In the genomic region with DNA sequence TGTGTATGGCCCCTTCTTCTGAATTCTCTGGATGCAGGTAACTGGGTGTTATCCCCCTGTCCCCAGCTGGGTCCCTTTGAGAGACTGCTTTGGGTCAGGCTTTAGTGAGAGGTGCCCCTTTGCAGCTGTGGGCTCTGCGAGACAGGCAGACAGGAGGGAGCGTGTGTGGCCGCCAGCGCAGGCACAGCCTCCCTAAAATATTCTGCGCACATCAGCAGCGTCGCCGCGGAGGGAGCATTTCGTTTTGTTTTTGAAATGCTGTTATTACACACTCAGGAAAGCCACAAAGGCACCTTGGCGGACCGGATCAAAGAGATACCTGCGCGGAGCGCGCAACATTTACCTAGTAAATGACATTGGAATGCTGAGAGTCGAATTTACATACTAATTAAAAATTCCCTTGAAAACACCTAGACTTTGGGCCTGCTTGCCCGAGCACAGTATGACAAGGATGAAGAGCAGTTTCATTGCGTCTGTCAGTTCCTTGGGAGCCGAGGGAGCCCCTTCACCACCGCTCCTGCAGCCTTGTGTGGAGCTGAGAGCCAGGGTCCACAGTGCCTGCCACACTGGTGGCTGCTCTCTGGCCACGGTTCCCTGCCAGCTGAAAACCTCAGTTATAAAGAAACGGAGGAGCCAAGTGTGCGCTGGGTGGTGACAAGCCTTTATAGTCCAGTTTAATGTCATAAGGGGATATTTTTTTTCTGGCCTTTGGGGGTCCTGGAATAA, we compare ENCODE assay signal across 9 mouse cellular contexts.
DNase-seq lines count a peak whose midpoint lies in the region; ATAC-seq and TF ChIP-seq lines count a peak whose summit lies in the region.
"Had no signal": no experiment of that assay in that cellular context is flagged by ENCODE, and none has a peak within 500 bp of the region (broad histone marks: within the 10 kb centered on the region; RNA-seq: fewer than 3 reads in every experiment).

No protein-coding gene starts in this region.

- peaks cover 36% of the 10 kb centered on the region for H3K27me3 ChIP-seq in heart, embryonic 15.5 days
- H3K27me3 ChIP-seq in E14TG2a.4 (ENCODE audit: insufficient read depth, low read length): peaks cover 73% of the 10 kb centered on the region
- peaks cover 2% of the 10 kb centered on the region; the same call in 1 of the 2 replicates for H3K27me3 ChIP-seq in forebrain, embryonic 11.5 days (ENCODE audit: control insufficient read depth, insufficient read depth, low read length)
- peaks cover 48% of the 10 kb centered on the region for H3K27me3 ChIP-seq in limb, embryonic 13.5 days
- no peaks in the 10 kb centered on the region for H3K27me3 ChIP-seq in cerebellum, adult 2 months (ENCODE audit: control insufficient read depth, insufficient read depth, low read length)

- no peak for ATAC-seq in heart, embryonic 15.5 days (replicated peaks; ENCODE audit: insufficient number of reproducible peaks, insufficient read depth, low FRiP score, low read depth)
- ATAC-seq in forebrain, embryonic 11.5 days (replicated peaks; ENCODE audit: low FRiP score): no peak
- ATAC-seq in limb, embryonic 13.5 days (ENCODE audit: low FRiP score, low read depth): no peak

- H3K4me2 ChIP-seq in heart, embryonic 15.5 days: peak overlapping the region; percentile 59
- H3K4me2 ChIP-seq in forebrain, embryonic 11.5 days (ENCODE audit: low read depth, low read length, severe bottlenecking): peak overlapping the region; percentile 37
- peak overlapping the region; percentile 50 for H3K4me2 ChIP-seq in limb, embryonic 13.5 days (replicated peaks)

- H3K36me3 ChIP-seq in heart, embryonic 15.5 days: no peaks in the 10 kb centered on the region
- H3K36me3 ChIP-seq in E14TG2a.4 (ENCODE audit: insufficient read depth, low read length): no peaks in the 10 kb centered on the region
- H3K36me3 ChIP-seq in forebrain, embryonic 11.5 days (ENCODE audit: control insufficient read depth, insufficient read depth, low read length): no peaks in the 10 kb centered on the region
- H3K36me3 ChIP-seq in limb, embryonic 13.5 days: no peaks in the 10 kb centered on the region

- no peak for TF ChIP-seq CTCF in E14TG2a.4 (conservative IDR thresholded peaks at IDR 0.05; ENCODE audit: low read length)
- TF ChIP-seq CTCF in cerebellum, adult 2 months (IDR thresholded peaks at IDR 0.05; ENCODE audit: borderline replicate concordance, insufficient read depth, low read depth, low read length): no peak

- no peaks in the 10 kb centered on the region for H3K9me3 ChIP-seq in heart, embryonic 15.5 days (replicated peaks)
- H3K9me3 ChIP-seq in E14TG2a.4 (ENCODE audit: low read length): no peaks in the 10 kb centered on the region
- no peaks in the 10 kb centered on the region for H3K9me3 ChIP-seq in forebrain, embryonic 11.5 days (ENCODE audit: control insufficient read depth, low read length)
- no peaks in the 10 kb centered on the region for H3K9me3 ChIP-seq in limb, embryonic 13.5 days

- H3K27ac ChIP-seq in heart, embryonic 15.5 days: no peak overlapping the region
- H3K27ac ChIP-seq in forebrain, embryonic 11.5 days (ENCODE audit: low read depth, low read length): no peak overlapping the region
- no peak overlapping the region for H3K27ac ChIP-seq in limb, embryonic 13.5 days
- H3K27ac ChIP-seq in cerebellum, adult 2 months (ENCODE audit: insufficient read depth, low read length): no peak overlapping the region

- WGBS in heart, embryonic 15.5 days: 14% methylated on average over 24 of the region's 24 CpGs
- WGBS in forebrain, embryonic 11.5 days: 14% methylated on average over 24 of the region's 24 CpGs
- WGBS in limb, embryonic 13.5 days: 9% methylated on average over 24 of the region's 24 CpGs
- 20% methylated on average over 24 of the region's 24 CpGs for WGBS in cerebellum, adult 2 months

- peak overlapping the region; percentile 36 for H3K4me3 ChIP-seq in heart, embryonic 15.5 days
- peak overlapping the region; percentile 49 for H3K4me3 ChIP-seq in E14TG2a.4 (replicated peaks; ENCODE audit: low read length)
- 0 out of 2 replicates have a peak overlapping the region, but pooled peaks have one; percentile 6 for H3K4me3 ChIP-seq in forebrain, embryonic 11.5 days (ENCODE audit: low read depth, low read length)
- peak overlapping the region; percentile 13 for H3K4me3 ChIP-seq in limb, embryonic 13.5 days
- H3K4me3 ChIP-seq in cerebellum, adult 2 months (replicated peaks; ENCODE audit: insufficient read depth, low read depth, low read length): no peak overlapping the region

- 0 out of 2 replicates have a peak overlapping the region, but pooled peaks have one; percentile 7 for H3K9ac ChIP-seq in heart, embryonic 15.5 days
- peak overlapping the region; percentile 35; the same call in 1 of the 2 replicates for H3K9ac ChIP-seq in forebrain, embryonic 11.5 days (ENCODE audit: low read length)
- 0 out of 2 replicates have a peak overlapping the region, but pooled peaks have one; percentile 5 for H3K9ac ChIP-seq in limb, embryonic 13.5 days

- peaks cover 14% of the 10 kb centered on the region; the same call in 1 of the 2 replicates for H3K4me1 ChIP-seq in heart, embryonic 15.5 days (replicated peaks)
- peaks cover 21% of the 10 kb centered on the region for H3K4me1 ChIP-seq in E14TG2a.4 (replicated peaks; ENCODE audit: low read depth, low read length)
- peaks cover 8% of the 10 kb centered on the region; the same call in 1 of the 2 replicates for H3K4me1 ChIP-seq in forebrain, embryonic 11.5 days (replicated peaks; ENCODE audit: control insufficient read depth, insufficient read depth, low read length)
- H3K4me1 ChIP-seq in limb, embryonic 13.5 days: peaks cover 35% of the 10 kb centered on the region
- no peaks in the 10 kb centered on the region; the same call in 1 of the 2 replicates for H3K4me1 ChIP-seq in cerebellum, adult 2 months (ENCODE audit: control insufficient read depth, insufficient read depth, low read length)

- intact Hi-C loops in gastrocnemius, postnatal 36 days (cut with DNase I): no loop called here

- DNase-seq in heart, adult 18-20 months: no peak
- DNase-seq in forebrain, embryonic 11.5 days (ENCODE audit: low spot score): no peak
- DNase-seq in gastrocnemius, postnatal 36 days: no peak
- DNase-seq in cerebellum, adult 2 months: no peak
- DNase-seq in ovary, postnatal 36 days (ENCODE audit: low spot score): no peak
- DNase-seq: cerebellum, adult 18-20 months had no signal

- TF ChIP-seq POLR2A in cerebellum, adult 2 months (IDR thresholded peaks at IDR 0.05; ENCODE audit: borderline replicate concordance, insufficient read depth, low read length): no peak
